Mouse (Mus musculus): Measurements from ENCODE around the gene Ubac2. TPM values are rescaled to one million over a fixed set of nuclear protein-coding genes. Genes with fewer than 3 reads are reported as not detected.

The Ubac2 gene
- total and polyA plus RNA-seq, 2 experiments from 2014 or later, result 43.6 to 51.7 TPM

DNA sequence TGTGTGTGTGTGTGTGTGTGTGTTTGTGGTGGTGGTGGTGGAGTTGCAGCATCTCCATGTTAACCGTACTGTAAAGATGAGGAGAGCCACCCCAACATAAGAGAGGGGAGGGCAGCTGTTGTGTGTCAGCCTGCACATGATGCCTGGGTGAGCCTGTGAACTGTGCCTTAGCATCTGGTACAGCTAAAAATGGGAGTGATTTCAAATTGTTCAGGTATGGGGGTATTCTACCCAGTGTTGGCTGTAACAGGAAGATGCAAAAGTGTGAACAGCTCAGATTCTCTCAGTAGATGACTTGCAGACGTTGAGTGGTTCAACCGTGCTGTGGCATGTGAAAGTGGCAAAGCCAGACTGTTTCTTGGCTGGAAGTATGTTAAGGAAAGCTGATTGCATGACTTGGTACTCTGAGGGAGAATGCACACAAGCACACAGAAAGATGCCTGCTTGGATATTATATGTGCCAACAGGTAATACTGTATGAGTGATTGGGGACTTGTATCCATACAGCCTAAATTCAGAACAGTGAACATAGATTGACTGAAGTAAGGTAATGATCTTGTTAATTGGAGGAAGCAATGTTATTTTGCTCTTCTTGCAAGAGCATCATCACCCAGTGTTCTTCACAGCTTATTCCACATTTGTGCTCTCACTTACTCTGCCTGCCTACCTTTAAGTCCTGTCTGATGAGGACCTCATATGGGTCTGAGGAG is 79.8 kb downstream of the Ubac2 start:
- no peaks in the 10 kb centered on the region for H3K9me3 ChIP-seq (ENCODE audit: low read length)

DNA sequence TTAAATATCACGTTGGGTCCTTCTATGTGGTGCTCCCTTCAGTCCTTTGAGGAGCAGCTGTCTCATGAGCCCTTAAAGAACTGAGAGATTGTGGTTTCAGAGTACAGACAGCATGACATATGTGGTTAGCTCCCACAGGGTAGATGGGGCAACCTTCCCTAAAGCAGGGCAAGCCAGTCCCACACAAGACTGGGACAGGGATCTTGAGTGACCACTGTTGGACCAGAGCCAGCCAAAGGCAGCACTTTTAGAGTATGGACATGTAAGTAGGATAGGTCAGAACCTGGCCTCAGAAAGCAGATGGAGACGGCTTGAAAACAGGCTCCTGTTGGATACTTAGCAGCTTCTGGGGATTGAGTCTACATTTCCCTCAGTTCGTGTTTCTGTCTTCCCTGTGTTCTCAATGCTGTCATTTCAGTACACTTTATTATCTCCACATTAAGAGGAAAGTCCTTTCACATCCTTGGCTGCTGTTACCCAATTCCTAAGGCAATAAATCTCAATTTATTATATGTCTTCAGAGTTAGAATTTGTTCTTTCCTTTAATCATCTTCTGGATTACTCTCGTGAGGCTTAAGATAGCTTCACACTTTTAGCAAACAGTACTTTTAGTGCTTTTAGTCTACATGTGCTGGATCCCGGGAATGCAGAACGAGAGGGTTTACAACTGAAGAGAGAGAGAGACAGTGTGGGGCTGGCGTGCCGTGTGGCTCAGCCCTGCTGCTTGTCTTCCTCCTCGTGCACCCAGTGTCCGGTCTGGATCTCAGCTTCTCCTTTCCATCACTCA is 80.5 kb downstream of the Ubac2 start:
- Histone ChIP-seq H3K27ac (ENCODE audit: low read depth, low read length) (no peak overlapping the region), H3K9me3 (ENCODE audit: low read length) (no peaks in the 10 kb centered on the region), H3K4me1 (ENCODE audit: insufficient read depth, low read length) (no peaks in the 10 kb centered on the region), H3K4me2 (ENCODE audit: low read depth, low read length, poor library complexity, severe bottlenecking) (no peak overlapping the region), H3K9ac (replicated peaks; ENCODE audit: low read length, poor library complexity, severe bottlenecking) (no peak overlapping the region), H3K4me3 (ENCODE audit: low read depth, low read length) (no peak overlapping the region), H3K36me3 (ENCODE audit: insufficient read depth, low read length) (peaks cover 3% of the 10 kb centered on the region; the same call in 1 of the 2 replicates), H3K27me3 (ENCODE audit: insufficient read depth, low read length) (no peaks in the 10 kb centered on the region)
- no peak for TF ChIP-seq CTCF (IDR thresholded peaks at IDR 0.05)
- no peak for ATAC-seq (ENCODE audit: low FRiP score)
- WGBS, result 85% methylated on average over 10 of the region's 10 CpGs
- no peak for DNase-seq (ENCODE audit: low spot score)

More for the DNA sequence above, 79.8 kb downstream of the Ubac2 start:
- DNase-seq (ENCODE audit: low spot score) (no peak), ATAC-seq (ENCODE audit: low FRiP score) (no peak)
- no peak overlapping the region for H3K4me2 ChIP-seq (ENCODE audit: low read depth, low read length, poor library complexity, severe bottlenecking)
- H3K4me3 ChIP-seq (ENCODE audit: low read depth, low read length), result no peak overlapping the region
- H3K4me1 ChIP-seq (ENCODE audit: insufficient read depth, low read length), result no peaks in the 10 kb centered on the region
- H3K27me3 ChIP-seq (ENCODE audit: insufficient read depth, low read length), result no peaks in the 10 kb centered on the region
- no peak overlapping the region for H3K9ac ChIP-seq (replicated peaks; ENCODE audit: low read length, poor library complexity, severe bottlenecking)
- H3K36me3 ChIP-seq (ENCODE audit: insufficient read depth, low read length), result peaks cover 3% of the 10 kb centered on the region; the same call in 1 of the 2 replicates
- 89% methylated on average over 3 of the region's 3 CpGs for WGBS
- no peak for TF ChIP-seq CTCF (IDR thresholded peaks at IDR 0.05)
- no peak overlapping the region for H3K27ac ChIP-seq (ENCODE audit: low read depth, low read length)

GRCm38 (mm10) chr14:121959538-121959980 is 81.1 kb downstream of the Ubac2 start:
- TF ChIP-seq CTCF (IDR thresholded peaks at IDR 0.05), result no peak
- DNase-seq (ENCODE audit: low spot score) (no peak), ATAC-seq (ENCODE audit: low FRiP score) (no peak)
- Histone ChIP-seq H3K27me3 (ENCODE audit: insufficient read depth, low read length) (no peaks in the 10 kb centered on the region), H3K9me3 (ENCODE audit: low read length) (no peaks in the 10 kb centered on the region), H3K27ac (ENCODE audit: low read depth, low read length) (no peak overlapping the region), H3K9ac (replicated peaks; ENCODE audit: low read length, poor library complexity, severe bottlenecking) (no peak overlapping the region), H3K4me2 (ENCODE audit: low read depth, low read length, poor library complexity, severe bottlenecking) (no peak overlapping the region), H3K4me3 (ENCODE audit: low read depth, low read length) (no peak overlapping the region), H3K36me3 (ENCODE audit: insufficient read depth, low read length) (peaks cover 3% of the 10 kb centered on the region; the same call in 1 of the 2 replicates), H3K4me1 (ENCODE audit: insufficient read depth, low read length) (no peaks in the 10 kb centered on the region)
- WGBS, result 95% methylated on average over 3 of the region's 3 CpGs

DNA sequence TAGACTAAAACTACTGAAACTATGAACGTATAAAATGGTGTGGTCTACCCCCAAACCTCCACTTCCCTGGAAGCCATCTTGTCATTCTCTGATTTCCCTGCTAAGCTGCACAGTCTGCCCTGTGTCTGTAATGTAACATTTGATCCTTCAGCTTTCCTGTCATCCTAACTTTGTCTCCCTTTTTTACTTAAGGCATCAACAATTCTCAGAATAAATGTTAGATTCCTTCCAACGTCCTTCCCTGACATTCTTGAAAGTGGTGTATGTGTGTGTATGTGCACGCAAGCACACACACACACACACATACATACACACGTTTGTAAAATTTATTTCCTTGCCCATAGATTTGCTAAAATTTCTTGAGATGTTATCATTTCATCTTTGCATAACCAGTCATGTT is 81.6 kb downstream of the Ubac2 start:
- TF ChIP-seq CTCF (IDR thresholded peaks at IDR 0.05), result no peak
- no peaks in the 10 kb centered on the region for H3K4me1 ChIP-seq (ENCODE audit: insufficient read depth, low read length)
- H3K9ac ChIP-seq (replicated peaks; ENCODE audit: low read length, poor library complexity, severe bottlenecking), result no peak overlapping the region
- H3K4me2 ChIP-seq (ENCODE audit: low read depth, low read length, poor library complexity, severe bottlenecking), result no peak overlapping the region
- no peak for DNase-seq (ENCODE audit: low spot score)
- no peak for ATAC-seq (ENCODE audit: low FRiP score)
- no peak overlapping the region for H3K4me3 ChIP-seq (ENCODE audit: low read depth, low read length)
- WGBS, result 86% methylated on average over 4 of the region's 4 CpGs
- no peaks in the 10 kb centered on the region for H3K27me3 ChIP-seq (ENCODE audit: insufficient read depth, low read length)
- no peak overlapping the region for H3K27ac ChIP-seq (ENCODE audit: low read depth, low read length)
- no peaks in the 10 kb centered on the region for H3K9me3 ChIP-seq (ENCODE audit: low read length)
- no peaks in the 10 kb centered on the region for H3K36me3 ChIP-seq (ENCODE audit: insufficient read depth, low read length)

- H3K4me1 ChIP-seq (ENCODE audit: insufficient read depth, low read length), result no peaks in the 10 kb centered on the region
- no peak for TF ChIP-seq CTCF (IDR thresholded peaks at IDR 0.05)
- H3K4me2 ChIP-seq (ENCODE audit: low read depth, low read length, poor library complexity, severe bottlenecking), result no peak overlapping the region
- no peak overlapping the region for H3K27ac ChIP-seq (ENCODE audit: low read depth, low read length)
- no peak for ATAC-seq (ENCODE audit: low FRiP score)
- no peak overlapping the region for H3K4me3 ChIP-seq (ENCODE audit: low read depth, low read length)
- H3K36me3 ChIP-seq (ENCODE audit: insufficient read depth, low read length), result no peaks in the 10 kb centered on the region
- DNase-seq (ENCODE audit: low spot score), result no peak
- no peak overlapping the region for H3K9ac ChIP-seq (replicated peaks; ENCODE audit: low read length, poor library complexity, severe bottlenecking)
- no peaks in the 10 kb centered on the region for H3K27me3 ChIP-seq (ENCODE audit: insufficient read depth, low read length)
- H3K9me3 ChIP-seq (ENCODE audit: low read length), result no peaks in the 10 kb centered on the region
- WGBS, result 89% methylated on average over 2 of the region's 2 CpGs
These were observed 82.1 kb downstream of the Ubac2 start for GRCm38 (mm10) chr14:121960531-121960930.

GRCm38 (mm10) chr14:121960997-121961396 is 82.6 kb downstream of the Ubac2 start:
- Histone ChIP-seq H3K9me3 (ENCODE audit: low read length) (no peaks in the 10 kb centered on the region), H3K4me1 (ENCODE audit: insufficient read depth, low read length) (no peaks in the 10 kb centered on the region), H3K27me3 (ENCODE audit: insufficient read depth, low read length) (no peaks in the 10 kb centered on the region), H3K4me3 (ENCODE audit: low read depth, low read length) (no peak overlapping the region), H3K27ac (ENCODE audit: low read depth, low read length) (no peak overlapping the region), H3K36me3 (ENCODE audit: insufficient read depth, low read length) (no peaks in the 10 kb centered on the region), H3K4me2 (ENCODE audit: low read depth, low read length, poor library complexity, severe bottlenecking) (no peak overlapping the region), H3K9ac (replicated peaks; ENCODE audit: low read length, poor library complexity, severe bottlenecking) (no peak overlapping the region)
- 81% methylated on average over 6 of the region's 6 CpGs for WGBS
- DNase-seq (ENCODE audit: low spot score) (no peak), ATAC-seq (ENCODE audit: low FRiP score) (no peak)
- no peak for TF ChIP-seq CTCF (IDR thresholded peaks at IDR 0.05)
